In genomic region chr15:100703913-100704312, GRCm38 (mm10) we compare ENCODE assay signal across 11 mouse cellular contexts. TPM values are rescaled to one million over a fixed set of nuclear protein-coding genes. Genes with fewer than 3 reads are reported as not detected.
DNase-seq lines count a peak whose midpoint lies in the region; ATAC-seq lines count a peak whose summit lies in the region.
"Had no signal": no experiment of that assay in that cellular context is flagged by ENCODE, and none has a peak within 500 bp of the region (broad histone marks: within the 10 kb centered on the region; RNA-seq: fewer than 3 reads in every experiment).

No protein-coding gene starts in this region.

- H3K9me3 ChIP-seq in intestine, embryonic 15.5 days = no peaks in the 10 kb centered on the region
- no peaks in the 10 kb centered on the region for H3K9me3 ChIP-seq in intestine, embryonic 16.5 days (ENCODE audit: control insufficient read depth, low read length)
- H3K9me3 ChIP-seq in embryonic facial prominence, embryonic 12.5 days = no peaks in the 10 kb centered on the region
- no peaks in the 10 kb centered on the region for H3K9me3 ChIP-seq in hindbrain, embryonic 12.5 days (replicated peaks)
- no peaks in the 10 kb centered on the region for H3K9me3 ChIP-seq in midbrain, embryonic 15.5 days

- H3K4me2 ChIP-seq in intestine, embryonic 15.5 days (replicated peaks) = peak overlapping the region; percentile 26
- H3K4me2 ChIP-seq in intestine, embryonic 16.5 days (ENCODE audit: low read depth, low read length) = no peak overlapping the region
- peak overlapping the region; percentile 45 for H3K4me2 ChIP-seq in embryonic facial prominence, embryonic 12.5 days (replicated peaks)
- peak overlapping the region; percentile 32 for H3K4me2 ChIP-seq in hindbrain, embryonic 12.5 days (replicated peaks)
- H3K4me2 ChIP-seq in midbrain, embryonic 15.5 days = peak overlapping the region; percentile 32

- H3K4me1 ChIP-seq in intestine, embryonic 15.5 days (replicated peaks) = 0 out of 2 replicates have a peak, but pooled peaks cover 9% of the 10 kb centered on the region
- no peaks in the 10 kb centered on the region for H3K4me1 ChIP-seq in intestine, embryonic 16.5 days (ENCODE audit: control insufficient read depth, insufficient read depth, low read length)
- peaks cover 8% of the 10 kb centered on the region for H3K4me1 ChIP-seq in embryonic facial prominence, embryonic 12.5 days
- H3K4me1 ChIP-seq in hindbrain, embryonic 12.5 days = peaks cover 9% of the 10 kb centered on the region
- H3K4me1 ChIP-seq in midbrain, embryonic 15.5 days = peaks cover 8% of the 10 kb centered on the region

- H3K9ac ChIP-seq in intestine, embryonic 15.5 days = no peak overlapping the region
- H3K9ac ChIP-seq in intestine, embryonic 16.5 days (ENCODE audit: low read depth, low read length) = no peak overlapping the region
- H3K9ac ChIP-seq in embryonic facial prominence, embryonic 12.5 days = peak overlapping the region; percentile 33
- H3K9ac ChIP-seq in hindbrain, embryonic 12.5 days = no peak overlapping the region
- H3K9ac ChIP-seq in midbrain, embryonic 15.5 days = no peak overlapping the region

- no peak for ATAC-seq in intestine, embryonic 15.5 days
- ATAC-seq in intestine, embryonic 16.5 days = no peak
- no peak for ATAC-seq in embryonic facial prominence, embryonic 12.5 days (ENCODE audit: insufficient number of reproducible peaks, insufficient read depth, low FRiP score, low TSS enrichment)
- ATAC-seq in hindbrain, embryonic 12.5 days (ENCODE audit: low FRiP score) = no peak
- no peak for ATAC-seq in midbrain, embryonic 15.5 days (replicated peaks)

- no peaks in the 10 kb centered on the region for H3K36me3 ChIP-seq in intestine, embryonic 15.5 days
- H3K36me3 ChIP-seq in intestine, embryonic 16.5 days (ENCODE audit: control insufficient read depth, insufficient read depth, low read length) = no peaks in the 10 kb centered on the region
- no peaks in the 10 kb centered on the region for H3K36me3 ChIP-seq in embryonic facial prominence, embryonic 12.5 days
- H3K36me3 ChIP-seq in hindbrain, embryonic 12.5 days = no peaks in the 10 kb centered on the region
- H3K36me3 ChIP-seq in midbrain, embryonic 15.5 days (replicated peaks) = no peaks in the 10 kb centered on the region

- 19% methylated on average over 17 of the region's 17 CpGs for WGBS in intestine, embryonic 15.5 days
- WGBS in intestine, embryonic 16.5 days = 12% methylated on average over 17 of the region's 17 CpGs
- 4% methylated on average over 17 of the region's 17 CpGs for WGBS in embryonic facial prominence, embryonic 12.5 days
- WGBS in hindbrain, embryonic 12.5 days = 11% methylated on average over 17 of the region's 17 CpGs
- 14% methylated on average over 17 of the region's 17 CpGs for WGBS in midbrain, embryonic 15.5 days

- peaks cover 4% of the 10 kb centered on the region; the same call in 1 of the 2 replicates for H3K27me3 ChIP-seq in intestine, embryonic 15.5 days (replicated peaks)
- no peaks in the 10 kb centered on the region for H3K27me3 ChIP-seq in intestine, embryonic 16.5 days (replicated peaks; ENCODE audit: control insufficient read depth, insufficient read depth, low read length)
- H3K27me3 ChIP-seq in embryonic facial prominence, embryonic 12.5 days = peaks cover 21% of the 10 kb centered on the region
- H3K27me3 ChIP-seq in hindbrain, embryonic 12.5 days = peaks cover 24% of the 10 kb centered on the region
- H3K27me3 ChIP-seq in midbrain, embryonic 15.5 days (replicated peaks) = peaks cover 6% of the 10 kb centered on the region; the same call in 1 of the 2 replicates

- no peak overlapping the region for H3K4me3 ChIP-seq in intestine, embryonic 15.5 days (replicated peaks)
- H3K4me3 ChIP-seq in intestine, embryonic 16.5 days (ENCODE audit: low read length) = no peak overlapping the region
- peak overlapping the region; percentile 19 for H3K4me3 ChIP-seq in embryonic facial prominence, embryonic 12.5 days
- H3K4me3 ChIP-seq in hindbrain, embryonic 12.5 days = no peak overlapping the region
- no peak overlapping the region for H3K4me3 ChIP-seq in midbrain, embryonic 15.5 days

- H3K27ac ChIP-seq in intestine, embryonic 15.5 days = no peak overlapping the region
- no peak overlapping the region for H3K27ac ChIP-seq in intestine, embryonic 16.5 days (ENCODE audit: low read length)
- no peak overlapping the region for H3K27ac ChIP-seq in embryonic facial prominence, embryonic 12.5 days
- H3K27ac ChIP-seq in hindbrain, embryonic 12.5 days = no peak overlapping the region
- H3K27ac ChIP-seq in midbrain, embryonic 15.5 days = no peak overlapping the region

- no peak for DNase-seq in layer of hippocampus, postnatal 36 days
- DNase-seq in gastrocnemius, adult 18-20 months (ENCODE audit: low spot score) = no peak
- DNase-seq: adrenal gland, adult 8-10 months; cerebellum, adult 9-10 months; gastrocnemius, postnatal 10 days; lung, adult 18-20 months had no signal

RNA-seq across cellular contexts. Expression of gene Cela1, which starts 16.2 kb away (rescaled TPM):
- polyA plus RNA-seq in intestine, embryonic 15.5 days (2015; fragmentation: Nextera tagmentation; extraction: Ambion mirVana) = 104 and 271 TPM in 2 replicates
- 180 and 240 TPM in 2 replicates for polyA plus RNA-seq in intestine, embryonic 16.5 days (2015; fragmentation: Nextera tagmentation; extraction: Ambion mirVana)
- 1.1 and 2.4 TPM in 2 replicates for polyA plus RNA-seq in embryonic facial prominence, embryonic 12.5 days (2016; fragmentation: Nextera tagmentation; extraction: Ambion mirVana)
- 1.6 and 1.9 TPM in 2 replicates for polyA plus RNA-seq in hindbrain, embryonic 12.5 days (2016; fragmentation: Nextera tagmentation; extraction: Ambion mirVana)
- polyA plus RNA-seq in midbrain, embryonic 15.5 days (2015; fragmentation: Nextera tagmentation; extraction: Ambion mirVana) = 1.0 and 1.2 TPM in 2 replicates
- 1 to 10 TPM; 1.8 to 2.3 TPM for total RNA-seq in layer of hippocampus, postnatal 36 days (2021)
- 1 to 10 TPM; 1.2 TPM for total RNA-seq in gastrocnemius, adult 18-20 months (2021)

RNA-seq across cellular contexts. Expression of gene Galnt6, which starts 25.3 kb away (rescaled TPM):
- polyA plus RNA-seq in intestine, embryonic 15.5 days (2015; fragmentation: Nextera tagmentation; extraction: Ambion mirVana) = 4.2 and 4.3 TPM in 2 replicates
- polyA plus RNA-seq in intestine, embryonic 16.5 days (2015; fragmentation: Nextera tagmentation; extraction: Ambion mirVana) = 7.6 and 8.8 TPM in 2 replicates
- 0.39 and 0.40 TPM in 2 replicates for polyA plus RNA-seq in embryonic facial prominence, embryonic 12.5 days (2016; fragmentation: Nextera tagmentation; extraction: Ambion mirVana)
- 0.26 and 0.34 TPM in 2 replicates for polyA plus RNA-seq in hindbrain, embryonic 12.5 days (2016; fragmentation: Nextera tagmentation; extraction: Ambion mirVana)
- polyA plus RNA-seq in midbrain, embryonic 15.5 days (2015; fragmentation: Nextera tagmentation; extraction: Ambion mirVana) = 0.11 and 0.22 TPM in 2 replicates
- 1 to 10 TPM; 5.5 to 6.0 TPM for total RNA-seq in layer of hippocampus, postnatal 36 days (2021)
- total RNA-seq in gastrocnemius, adult 18-20 months (2021) = under 1 TPM in 1 of 2 experiments, not detected in 1; 0.12 TPM

RNA-seq across cellular contexts. Expression of gene Bin2, which starts 34.6 kb away (rescaled TPM):
- 6.7 and 7.2 TPM in 2 replicates for polyA plus RNA-seq in intestine, embryonic 15.5 days (2015; fragmentation: Nextera tagmentation; extraction: Ambion mirVana)
- 8.0 and 9.2 TPM in 2 replicates for polyA plus RNA-seq in intestine, embryonic 16.5 days (2015; fragmentation: Nextera tagmentation; extraction: Ambion mirVana)
- polyA plus RNA-seq in embryonic facial prominence, embryonic 12.5 days (2016; fragmentation: Nextera tagmentation; extraction: Ambion mirVana) = 2.2 and 2.4 TPM in 2 replicates
- polyA plus RNA-seq in hindbrain, embryonic 12.5 days (2016; fragmentation: Nextera tagmentation; extraction: Ambion mirVana) = 3.0 and 3.4 TPM in 2 replicates
- polyA plus RNA-seq in midbrain, embryonic 15.5 days (2015; fragmentation: Nextera tagmentation; extraction: Ambion mirVana) = 0.96 and 1.0 TPM in 2 replicates
- 1 to 10 TPM; 5.3 to 5.6 TPM for total RNA-seq in layer of hippocampus, postnatal 36 days (2021)
- under 1 TPM; 0.37 to 0.50 TPM for total RNA-seq in gastrocnemius, adult 18-20 months (2021)

RNA-seq across cellular contexts. Expression of gene Slc4a8, which starts 57.6 kb away (rescaled TPM):
- polyA plus RNA-seq in intestine, embryonic 15.5 days (2015; fragmentation: Nextera tagmentation; extraction: Ambion mirVana) = 4.4 and 5.0 TPM in 2 replicates
- 3.2 and 4.5 TPM in 2 replicates for polyA plus RNA-seq in intestine, embryonic 16.5 days (2015; fragmentation: Nextera tagmentation; extraction: Ambion mirVana)
- 7.3 and 8.4 TPM in 2 replicates for polyA plus RNA-seq in embryonic facial prominence, embryonic 12.5 days (2016; fragmentation: Nextera tagmentation; extraction: Ambion mirVana)
- polyA plus RNA-seq in hindbrain, embryonic 12.5 days (2016; fragmentation: Nextera tagmentation; extraction: Ambion mirVana) = 17.9 and 22.7 TPM in 2 replicates
- polyA plus RNA-seq in midbrain, embryonic 15.5 days (2015; fragmentation: Nextera tagmentation; extraction: Ambion mirVana) = 28.7 and 33.0 TPM in 2 replicates
- 10 to 100 TPM; 79.4 to 90.0 TPM for total RNA-seq in layer of hippocampus, postnatal 36 days (2021)
- 1 to 10 TPM in 1 of 2 experiments, under 1 TPM in 1; 0.76 to 2.0 TPM for total RNA-seq in gastrocnemius, adult 18-20 months (2021)

Comparison
In these comparisons a context has a peak if more than half of its experiments do, and no peak if none do; other contexts are left out.
1. RNA of gene Cela1, which starts 16.2 kb away (polyA plus RNA-seq): 180 to 240 TPM in intestine, embryonic 16.5 days and 104 to 271 TPM in intestine, embryonic 15.5 days; 1.1 to 2.4 TPM in embryonic facial prominence, embryonic 12.5 days, 1.6 to 1.9 TPM in hindbrain, embryonic 12.5 days and 1.0 to 1.2 TPM in midbrain, embryonic 15.5 days; every median in the first group is over 10 times any median in the second.